Mouse (Mus musculus) cerebellum, adult 2 months (tissue): Measurements from ENCODE around the gene Gm16253. TPM values are rescaled to one million over a fixed set of nuclear protein-coding genes. Genes with fewer than 3 reads are reported as not detected.
A peak's percentile ranks its signal among the peaks of the same experiment; 100 is the strongest.

Source experiments
- DNase-seq, 2 experiments: peaks; one replicate each; pipeline ENCODE4 v3.0.0; 2021
- H3K27ac ChIP-seq: fragments of 200-500 bp; 2 replicates; pipeline ENCODE4 v1.5.1; 2012; ENCODE audit warnings: low read length, control low read depth, inconsistent platforms; ENCODE audit not compliant: insufficient read depth
- H3K27me3 ChIP-seq: fragments of 200-500 bp; 2 replicates; pipeline ENCODE4 v1.6.1; 2012; ENCODE audit warnings: inconsistent platforms, mild to moderate bottlenecking, low read length, moderate library complexity; ENCODE audit not compliant: control insufficient read depth, insufficient read depth
- H3K4me1 ChIP-seq: fragments of 200-500 bp; 2 replicates; pipeline ENCODE4 v1.6.1; 2011; ENCODE audit warnings: low read length; ENCODE audit not compliant: control insufficient read depth, insufficient read depth
- H3K4me3 ChIP-seq: fragments of 200-500 bp; replicated peaks from 2 replicates; pipeline ENCODE3; 2011; ENCODE audit warnings: mild to moderate bottlenecking, low read depth, low read length, control low read depth; ENCODE audit not compliant: insufficient read depth
- CTCF ChIP-seq: fragments of 200-500 bp; IDR thresholded peaks from 2 replicates; pipeline ENCODE4 v1.5.1; 2011; ENCODE audit warnings: low read depth, mild to moderate bottlenecking, control low read depth, low read length, moderate library complexity, borderline replicate concordance; ENCODE audit not compliant: insufficient read depth
- POLR2A ChIP-seq: fragments of 200-500 bp; IDR thresholded peaks from 2 replicates; pipeline ENCODE4 v1.6.1; 2011; ENCODE audit warnings: low read length, control low read depth, borderline replicate concordance; ENCODE audit not compliant: insufficient read depth
- WGBS: fragments of 180-500 bp; shearing (Covaris S2); methylation state at CpG from one replicate; pipeline ENCODE4 v1.1.7; 2018; 5-methylcytosine and 5-hydroxymethylcytosine counted together
- polyA plus RNA-seq: library from polyadenylated mRNA; depleted of rRNA; stranded (reverse); fragments of >200 nt; gene quantifications from 2 replicates; pipeline ENCODE4 v1.2.3, GENCODE M21; 2012; rRNA removed

Gm16253 gene
- polyA plus RNA-seq, 1 experiment = not detected

DNA sequence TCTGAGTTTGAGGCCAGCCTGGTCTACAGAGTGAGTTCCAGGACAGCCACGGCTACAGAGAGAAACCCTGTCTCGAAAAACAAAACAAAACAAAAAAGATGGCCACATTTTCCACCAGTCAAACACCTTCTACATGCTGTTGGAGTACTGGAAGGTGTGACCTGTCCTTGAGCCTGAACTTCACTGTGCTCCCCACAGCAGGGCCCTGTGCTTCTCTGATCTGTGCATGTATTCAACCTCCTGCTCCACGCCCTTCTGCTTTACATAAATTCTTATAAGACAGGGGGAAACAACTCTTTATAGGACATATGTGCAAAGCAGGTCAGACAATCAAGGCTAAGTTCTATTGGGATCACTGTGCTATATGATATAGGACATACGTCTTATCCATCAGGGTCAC, 46.4 kb downstream of the Gm16253 start:
- no peak overlapping the region for H3K27ac ChIP-seq
- H3K4me3 ChIP-seq = no peak overlapping the region
- no peak for DNase-seq
- 88% methylated on average over 4 of the region's 4 CpGs for WGBS
- no peaks in the 10 kb centered on the region for H3K27me3 ChIP-seq
- TF ChIP-seq CTCF (no peak), POLR2A (no peak)
- no peaks in the 10 kb centered on the region for H3K4me1 ChIP-seq

DNA sequence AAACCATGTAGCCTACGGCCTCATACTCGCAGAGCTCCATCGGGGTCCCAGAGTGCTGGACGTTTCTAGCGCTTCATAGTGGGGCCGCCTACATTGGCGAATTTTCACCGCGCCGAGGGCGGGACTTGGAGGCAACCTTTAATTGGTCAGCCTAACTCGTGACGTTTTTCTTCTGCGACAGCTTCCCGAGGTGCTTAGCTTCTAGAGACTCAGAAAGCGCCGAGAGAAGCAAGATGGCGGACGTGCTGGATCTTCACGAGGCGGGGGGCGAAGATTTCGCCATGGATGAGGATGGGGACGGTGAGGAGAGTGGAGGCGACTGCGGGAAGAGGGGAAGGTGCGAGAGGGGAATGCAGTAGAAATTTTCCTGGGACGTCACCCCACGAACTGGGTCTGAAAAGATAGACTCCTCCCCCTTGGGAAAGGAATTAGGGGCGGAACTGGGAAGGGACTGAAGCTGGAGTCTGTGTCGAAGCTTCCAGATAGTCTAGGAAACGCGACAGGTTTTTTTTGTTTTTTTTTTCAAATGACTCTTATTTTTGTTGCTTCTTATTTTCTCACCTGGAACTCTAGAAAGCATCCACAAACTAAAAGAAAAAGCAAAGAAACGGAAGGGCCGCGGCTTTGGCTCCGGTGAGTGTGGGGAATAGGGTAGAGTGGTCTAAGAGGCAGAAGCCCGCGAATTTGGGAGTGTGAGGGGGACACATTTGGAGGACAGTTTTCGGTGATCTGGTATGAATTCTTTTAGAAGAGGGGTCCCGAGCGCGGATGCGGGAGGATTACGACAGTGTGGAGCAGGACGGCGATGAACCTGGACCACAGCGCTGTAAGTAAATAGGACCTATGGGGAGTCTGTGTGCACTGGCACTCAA, 53.2 kb downstream of the Gm16253 start, which contains the start of gene Rbm8a:
Rbm8a (plus strand) TSS at position 205 of the 872 bp plus-strand sequence.
- H3K4me1 ChIP-seq = no peaks in the 10 kb centered on the region; the same call in 1 of the 2 replicates
- under 1% methylated on average over 48 of the region's 48 CpGs for WGBS
- no peaks in the 10 kb centered on the region for H3K27me3 ChIP-seq
- TF ChIP-seq CTCF (no peak), POLR2A (peak; percentile 97)
- H3K4me3 ChIP-seq = peak within 1 kb of the TSS; percentile 69
- peak; percentile 97 for DNase-seq
- H3K27ac ChIP-seq = peak within 1 kb of the TSS; percentile 45

Other genes with a start within 250 kb of the Gm16253 start
- gene BC107364, start 124.7 kb upstream of the Gm16253 start, polyA plus RNA-seq = not detected in 2 replicates
- 0.21 and 0.41 TPM in 2 replicates for gene Hfe2, start 51.8 kb upstream of the Gm16253 start, polyA plus RNA-seq
- 15.2 and 21.9 TPM in 2 replicates for gene Txnip, start 19.0 kb upstream of the Gm16253 start, polyA plus RNA-seq
- 53.1 and 55.5 TPM in 2 replicates for gene Polr3gl, start 17.2 kb downstream of the Gm16253 start, polyA plus RNA-seq
- gene Ankrd34a, start 19.7 kb downstream of the Gm16253 start, polyA plus RNA-seq = 53.2 and 58.1 TPM in 2 replicates
- gene Lix1l, start 24.2 kb downstream of the Gm16253 start, polyA plus RNA-seq = 23.9 and 24.7 TPM in 2 replicates
- gene Rbm8a, start 52.9 kb downstream of the Gm16253 start, polyA plus RNA-seq = 44.6 and 45.4 TPM in 2 replicates
- 61.8 and 62.3 TPM in 2 replicates for gene Pex11b, start 58.4 kb downstream of the Gm16253 start, polyA plus RNA-seq
- 0.16 and 0.21 TPM in 2 replicates for gene Gm42957, start 58.5 kb downstream of the Gm16253 start, polyA plus RNA-seq
- 4.7 and 5.1 TPM in 2 replicates for gene Itga10, start 68.6 kb downstream of the Gm16253 start, polyA plus RNA-seq
- gene Ankrd35, start 93.1 kb downstream of the Gm16253 start, polyA plus RNA-seq = 9.4 and 11.6 TPM in 2 replicates
- gene Pias3, start 119.4 kb downstream of the Gm16253 start, polyA plus RNA-seq = 38.6 and 41.9 TPM in 2 replicates
- gene Nudt17, start 131.6 kb downstream of the Gm16253 start, polyA plus RNA-seq = 11.8 and 14.3 TPM in 2 replicates
- 42.9 and 47.1 TPM in 2 replicates for gene Polr3c, start 150.6 kb downstream of the Gm16253 start, polyA plus RNA-seq
- gene Rnf115, start 150.7 kb downstream of the Gm16253 start, polyA plus RNA-seq = 57.0 and 58.8 TPM in 2 replicates